Mouse (Mus musculus) limb, embryonic 12.5 days (tissue): ENCODE measurements around the gene Igfbpl1. TPM values are rescaled to one million over a fixed set of nuclear protein-coding genes. Genes with fewer than 3 reads are reported as not detected.
A peak's percentile ranks its signal among the peaks of the same experiment; 100 is the strongest.

Experiments used
- ATAC-seq: fragments of 200-750 bp; cut with Nextera tagmentation; 2 replicates; pipeline ENCODE4 v1.8.0; 2017; ENCODE audit warnings: low read depth, moderate TSS enrichment; ENCODE audit not compliant: insufficient number of reproducible peaks, insufficient read depth, low FRiP score, low TSS enrichment
- H3K27ac ChIP-seq: fragments of 300-500 bp; sonication (generic); 2 replicates; pipeline ENCODE4 v1.5.1; 2016; ENCODE audit warnings: mild to moderate bottlenecking, moderate library complexity
- H3K27me3 ChIP-seq: fragments of 300-500 bp; sonication (generic); 2 replicates; pipeline ENCODE4 v1.6.1; 2016; ENCODE audit warnings: mild to moderate bottlenecking, moderate library complexity
- H3K36me3 ChIP-seq: fragments of 300-500 bp; sonication (generic); 2 replicates; pipeline ENCODE4 v1.6.1; 2016; ENCODE audit warnings: mild to moderate bottlenecking, moderate library complexity
- H3K4me1 ChIP-seq: fragments of 300-500 bp; sonication (generic); replicated peaks from 2 replicates; pipeline ENCODE4 v1.6.1; 2016
- H3K4me2 ChIP-seq: fragments of 300-500 bp; sonication (generic); 2 replicates; pipeline ENCODE4 v1.6.1; 2016; ENCODE audit warnings: mild to moderate bottlenecking, moderate library complexity
- H3K4me3 ChIP-seq: fragments of 300-500 bp; sonication (generic); replicated peaks from 2 replicates; pipeline ENCODE4 v1.5.1; 2016; ENCODE audit warnings: mild to moderate bottlenecking
- H3K9ac ChIP-seq: fragments of 300-500 bp; sonication (generic); replicated peaks from 2 replicates; pipeline ENCODE4 v1.6.1; 2016; ENCODE audit warnings: mild to moderate bottlenecking, moderate library complexity
- H3K9me3 ChIP-seq: fragments of 300-500 bp; sonication (generic); 2 replicates; pipeline ENCODE4 v1.6.1; 2016; ENCODE audit warnings: mild to moderate bottlenecking, moderate library complexity
- WGBS: fragments of 180-500 bp; shearing (Covaris S2); methylation state at CpG from one replicate; pipeline ENCODE4 v1.1.7; 2016; 5-methylcytosine and 5-hydroxymethylcytosine counted together
- polyA plus RNA-seq: library from polyadenylated mRNA; unstranded; fragments of >200 nt; fragmentation: Nextera tagmentation; extraction: Ambion mirVana; gene quantifications from 2 replicates; pipeline ENCODE4 v1.2.1, GENCODE M21; 2016

Gene Igfbpl1
- polyA plus RNA-seq, 1 experiment from 2014 or later, result 0.48 TPM

GRCm38 (mm10) chr4:45795191-45795811 is 31.4 kb downstream of the Igfbpl1 start:
- Histone ChIP-seq H3K27me3 (peaks cover 37% of the 10 kb centered on the region), H3K36me3 (no peaks in the 10 kb centered on the region), H3K27ac (no peak overlapping the region), H3K4me3 (peak overlapping the region; percentile 20), H3K4me2 (peak overlapping the region; percentile 51), H3K4me1 (peaks cover 24% of the 10 kb centered on the region), H3K9me3 (no peaks in the 10 kb centered on the region), H3K9ac (peak overlapping the region; percentile 34)
- WGBS, result 9% methylated on average over 12 of the region's 12 CpGs
- no peak for ATAC-seq

- no peak overlapping the region for H3K27ac ChIP-seq
- WGBS, result 88% methylated on average over 2 of the region's 2 CpGs
Measured at GRCm38 (mm10) chr4:45790018-45790417, 36.7 kb downstream of the Igfbpl1 start.

GRCm38 (mm10) chr4:45789263-45789958 is 37.3 kb downstream of the Igfbpl1 start:
- no peak overlapping the region for H3K4me3 ChIP-seq
- H3K36me3 ChIP-seq, result no peaks in the 10 kb centered on the region
- no peak for ATAC-seq
- 64% methylated on average over 13 of the region's 13 CpGs for WGBS
- no peaks in the 10 kb centered on the region for H3K9me3 ChIP-seq
- peaks cover 57% of the 10 kb centered on the region for H3K27me3 ChIP-seq
- no peak overlapping the region for H3K27ac ChIP-seq
- no peak overlapping the region for H3K4me2 ChIP-seq
- H3K4me1 ChIP-seq, result peaks cover 3% of the 10 kb centered on the region; the same call in 1 of the 2 replicates
- no peak overlapping the region for H3K9ac ChIP-seq

More at GRCm38 (mm10) chr4:45790018-45790417, 36.7 kb downstream of the Igfbpl1 start:
- H3K4me3 ChIP-seq, result no peak overlapping the region
- H3K36me3 ChIP-seq, result no peaks in the 10 kb centered on the region
- no peak overlapping the region for H3K9ac ChIP-seq
- H3K4me1 ChIP-seq, result peaks cover 3% of the 10 kb centered on the region; the same call in 1 of the 2 replicates
- peaks cover 54% of the 10 kb centered on the region for H3K27me3 ChIP-seq
- H3K4me2 ChIP-seq, result no peak overlapping the region
- ATAC-seq, result no peak
- H3K9me3 ChIP-seq, result no peaks in the 10 kb centered on the region

GRCm38 (mm10) chr4:45788446-45789081 is 38.2 kb downstream of the Igfbpl1 start:
- H3K4me2 ChIP-seq, result no peak overlapping the region
- peaks cover 51% of the 10 kb centered on the region for H3K27me3 ChIP-seq
- no peaks in the 10 kb centered on the region for H3K36me3 ChIP-seq
- no peak overlapping the region for H3K27ac ChIP-seq
- no peak overlapping the region for H3K9ac ChIP-seq
- H3K4me1 ChIP-seq, result peaks cover 3% of the 10 kb centered on the region; the same call in 1 of the 2 replicates
- no peak for ATAC-seq
- H3K4me3 ChIP-seq, result no peak overlapping the region
- WGBS, result 84% methylated on average over 13 of the region's 13 CpGs
- no peaks in the 10 kb centered on the region for H3K9me3 ChIP-seq

- Histone ChIP-seq H3K27me3 (peaks cover 43% of the 10 kb centered on the region), H3K36me3 (no peaks in the 10 kb centered on the region), H3K4me2 (no peak overlapping the region), H3K27ac (no peak overlapping the region), H3K9me3 (no peaks in the 10 kb centered on the region), H3K4me1 (peaks cover 3% of the 10 kb centered on the region; the same call in 1 of the 2 replicates), H3K9ac (no peak overlapping the region), H3K4me3 (no peak overlapping the region)
- no peak for ATAC-seq
- 58% methylated on average over 4 of the region's 4 CpGs for WGBS
Measured at GRCm38 (mm10) chr4:45786674-45787073, 40.0 kb downstream of the Igfbpl1 start.

GRCm38 (mm10) chr4:45785959-45786358 is 40.8 kb downstream of the Igfbpl1 start:
- H3K9ac ChIP-seq, result no peak overlapping the region
- no peak overlapping the region for H3K4me2 ChIP-seq
- H3K27me3 ChIP-seq, result peaks cover 43% of the 10 kb centered on the region
- peaks cover 3% of the 10 kb centered on the region; the same call in 1 of the 2 replicates for H3K4me1 ChIP-seq
- 15% methylated on average over 2 of the region's 2 CpGs for WGBS
- H3K9me3 ChIP-seq, result no peaks in the 10 kb centered on the region
- no peak for ATAC-seq
- H3K27ac ChIP-seq, result no peak overlapping the region
- H3K36me3 ChIP-seq, result no peaks in the 10 kb centered on the region
- H3K4me3 ChIP-seq, result no peak overlapping the region

GRCm38 (mm10) chr4:45783671-45784070 is 43.1 kb downstream of the Igfbpl1 start:
- ATAC-seq, result no peak
- no peaks in the 10 kb centered on the region for H3K9me3 ChIP-seq
- WGBS, result 44% methylated on average over 1 of the region's 1 CpGs
- peaks cover 3% of the 10 kb centered on the region; the same call in 1 of the 2 replicates for H3K4me1 ChIP-seq
- H3K36me3 ChIP-seq, result no peaks in the 10 kb centered on the region
- H3K27me3 ChIP-seq, result peaks cover 31% of the 10 kb centered on the region
- no peak overlapping the region for H3K9ac ChIP-seq
- no peak overlapping the region for H3K4me2 ChIP-seq
- H3K27ac ChIP-seq, result no peak overlapping the region
- H3K4me3 ChIP-seq, result no peak overlapping the region

- no peak for ATAC-seq
- 6% methylated on average over 5 of the region's 5 CpGs for WGBS
- Histone ChIP-seq H3K4me1 (peaks cover under 1% of the 10 kb centered on the region), H3K4me2 (no peak overlapping the region), H3K9me3 (no peaks in the 10 kb centered on the region), H3K36me3 (no peaks in the 10 kb centered on the region), H3K27ac (no peak overlapping the region), H3K27me3 (peaks cover 47% of the 10 kb centered on the region), H3K9ac (no peak overlapping the region), H3K4me3 (no peak overlapping the region)
Measured at GRCm38 (mm10) chr4:45771619-45772018, 55.1 kb downstream of the Igfbpl1 start.

- ATAC-seq, result no peak
- Histone ChIP-seq H3K9me3 (no peaks in the 10 kb centered on the region), H3K36me3 (no peaks in the 10 kb centered on the region), H3K27me3 (peaks cover 52% of the 10 kb centered on the region), H3K4me2 (no peak overlapping the region), H3K9ac (no peak overlapping the region), H3K4me1 (peaks cover 5% of the 10 kb centered on the region), H3K4me3 (no peak overlapping the region), H3K27ac (no peak overlapping the region)
- 29% methylated on average over 8 of the region's 8 CpGs for WGBS
Measured at GRCm38 (mm10) chr4:45771173-45771572, 55.5 kb downstream of the Igfbpl1 start.

GRCm38 (mm10) chr4:45770638-45771033 is 56.1 kb downstream of the Igfbpl1 start:
- Histone ChIP-seq H3K9ac (no peak overlapping the region), H3K4me1 (peaks cover 10% of the 10 kb centered on the region), H3K4me3 (no peak overlapping the region)

More at GRCm38 (mm10) chr4:45770638-45771033, 56.1 kb downstream of the Igfbpl1 start:
- H3K27me3 ChIP-seq, result peaks cover 57% of the 10 kb centered on the region
- 23% methylated on average over 4 of the region's 4 CpGs for WGBS
- no peak overlapping the region for H3K27ac ChIP-seq
- H3K4me2 ChIP-seq, result no peak overlapping the region
- ATAC-seq, result no peak
- H3K9me3 ChIP-seq, result no peaks in the 10 kb centered on the region
- no peaks in the 10 kb centered on the region for H3K36me3 ChIP-seq
